Mouse (Mus musculus) spleen, adult 2 months (tissue): ENCODE results near the gene Klf16.

ENCODE experiments used
- CTCF ChIP-seq: fragments of 200-500 bp; IDR thresholded peaks from 2 replicates; pipeline ENCODE4 v1.5.1; 2011; ENCODE audit warnings: mild to moderate bottlenecking, inconsistent platforms; ENCODE audit not compliant: insufficient read depth, insufficient read length, insufficient replicate concordance; ENCODE audit errors: extremely low read depth
- POLR2A ChIP-seq: fragments of 200-500 bp; IDR thresholded peaks from 2 replicates; pipeline ENCODE4 v1.6.1; 2011; ENCODE audit warnings: low read depth, low read length, inconsistent platforms

GRCm38 (mm10) chr10:80545590-80545989 lies 31.5 kb downstream of the Klf16 start:
- TF ChIP-seq CTCF (no peak), POLR2A (no peak)
